Mouse (Mus musculus) erythroblast, adult 5-6 weeks (primary cell): ENCODE measurements around the gene Gadl1. TPM values are rescaled to one million over a fixed set of nuclear protein-coding genes. Genes with fewer than 3 reads are reported as not detected.

Experiments
- ATAC-seq: replicated peaks from 2 replicates; pipeline ENCODE4 v1.8.0; 2016; ENCODE audit warnings: moderate number of reproducible peaks, mild to moderate bottlenecking, moderate TSS enrichment, inconsistent platforms; ENCODE audit not compliant: poor library complexity, low FRiP score, severe bottlenecking
- total RNA-seq, 2 experiments: library from RNA; stranded (forward) in 1 of 2; stranded (reverse) in 1 of 2; fragments of 150-400 nt in 1 of 2; fragments of 200-764, 138-1000 nt in 1 of 2; gene quantifications; 2 replicates each; pipeline versions ENCODE4 v1.2.3 to v1.2.4; 2015 to 2017; ENCODE audit warnings: low replicate concordance in 2 of 2

Gadl1 gene
- total RNA-seq, 2 experiments from 2014 or later, result not detected

DNA sequence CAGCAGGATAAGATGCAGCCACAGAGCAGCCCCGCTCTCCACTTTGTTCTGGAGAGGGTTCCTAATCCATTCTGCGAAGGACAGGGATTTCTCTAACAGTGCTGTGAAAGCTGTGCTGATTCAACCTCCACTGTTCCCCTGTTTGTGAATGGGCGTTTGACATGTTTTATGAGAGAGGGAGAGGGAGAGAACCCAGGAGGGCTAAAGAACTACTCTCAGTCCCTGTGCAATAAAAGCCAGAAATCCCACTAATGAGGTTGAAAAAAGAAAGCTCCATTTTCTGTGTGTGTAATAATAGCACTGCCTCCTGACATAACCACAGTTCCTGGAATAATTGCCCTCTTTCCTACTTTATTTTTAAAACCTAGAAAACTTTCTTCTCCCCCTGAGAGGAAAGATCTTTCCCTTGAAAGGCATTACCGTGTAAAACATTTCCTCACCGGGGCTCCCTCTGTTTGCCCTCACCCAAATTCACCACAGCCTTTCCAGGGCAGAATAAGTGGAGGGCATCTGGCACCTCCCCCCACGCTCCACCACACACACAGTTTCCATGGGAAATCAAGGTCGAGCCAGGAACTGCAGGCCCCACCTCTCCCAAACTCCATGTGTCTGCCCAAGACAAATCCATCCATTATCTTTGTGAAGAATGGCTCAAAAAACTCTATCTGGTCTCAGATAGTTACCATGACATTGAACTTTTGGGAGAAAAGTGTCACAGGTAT is 24.1 kb downstream of the Gadl1 start:
- no peak for ATAC-seq

- ATAC-seq, result no peak
Observed at GRCm38 (mm10) chr9:115934288-115934687, 25.0 kb downstream of the Gadl1 start.

DNA sequence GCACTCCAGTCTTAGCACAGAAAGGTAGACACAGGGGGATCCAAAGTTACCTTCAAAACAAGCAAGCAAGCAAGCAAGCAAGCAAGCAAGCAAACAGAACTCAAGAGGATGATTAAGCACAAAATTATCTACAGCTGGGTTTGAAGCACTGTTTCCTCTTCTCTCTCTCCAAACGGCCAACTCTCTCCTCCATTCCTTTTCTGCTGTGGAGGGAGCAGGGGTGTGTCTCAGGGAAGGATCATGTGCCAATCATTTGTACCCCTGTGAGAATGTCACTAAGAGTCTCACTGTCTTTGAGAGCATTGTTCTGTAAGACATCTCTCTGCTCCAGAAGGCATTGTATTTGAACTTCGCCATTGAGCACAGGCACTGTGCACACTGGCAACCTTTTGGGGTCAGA is 27.1 kb downstream of the Gadl1 start:
- no peak for ATAC-seq

GRCm38 (mm10) chr9:115937915-115938314 is 28.7 kb downstream of the Gadl1 start:
- no peak for ATAC-seq

GRCm38 (mm10) chr9:115939420-115939819 is 30.2 kb downstream of the Gadl1 start:
- ATAC-seq, result no peak

- no peak for ATAC-seq
Observed at GRCm38 (mm10) chr9:115941171-115941570, 31.9 kb downstream of the Gadl1 start.

GRCm38 (mm10) chr9:115942486-115942885 is 33.2 kb downstream of the Gadl1 start:
- ATAC-seq, result no peak

GRCm38 (mm10) chr9:115942989-115943388 is 33.7 kb downstream of the Gadl1 start:
- ATAC-seq, result no peak

GRCm38 (mm10) chr9:115943577-115944320 is 34.5 kb downstream of the Gadl1 start:
- no peak for ATAC-seq

DNA sequence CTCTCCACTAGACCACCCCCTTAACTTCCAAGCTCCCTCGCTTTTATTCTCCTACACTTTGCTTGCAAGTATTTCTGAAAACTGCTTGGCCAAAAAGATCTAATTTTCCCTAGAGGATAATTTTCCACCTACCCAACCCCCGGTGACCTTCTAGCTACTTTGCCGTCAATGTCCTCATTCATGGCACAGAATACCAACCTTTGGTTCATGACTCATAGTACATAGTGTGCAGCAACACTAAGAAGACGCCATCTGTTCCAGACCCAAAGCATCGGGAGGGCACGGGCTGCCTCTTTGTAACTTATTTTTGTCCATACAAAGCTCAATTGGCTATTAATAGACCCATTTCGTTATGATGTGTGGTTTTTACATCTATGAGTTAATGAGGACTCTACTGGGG is 55.8 kb downstream of the Gadl1 start:
- ATAC-seq, result no peak

DNA sequence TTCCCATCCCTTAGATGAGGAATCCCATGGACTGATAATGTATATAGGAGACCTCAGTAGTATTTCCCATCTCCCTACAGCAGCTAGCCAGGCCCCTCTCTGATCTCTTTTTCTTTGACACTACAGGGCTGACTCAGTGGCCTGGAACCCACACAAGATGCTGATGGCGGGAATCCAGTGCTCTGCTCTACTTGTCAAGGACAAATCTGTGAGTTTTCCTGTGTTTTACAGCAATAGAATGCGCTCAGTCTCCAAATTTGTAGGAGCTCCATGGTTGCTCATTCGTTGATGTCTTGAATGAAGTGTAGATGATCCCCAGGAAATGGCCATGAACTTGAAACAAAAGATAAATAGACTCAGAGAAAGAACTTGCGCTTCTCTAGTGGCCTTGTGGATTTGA is 56.9 kb downstream of the Gadl1 start:
- ATAC-seq, result no peak

DNA sequence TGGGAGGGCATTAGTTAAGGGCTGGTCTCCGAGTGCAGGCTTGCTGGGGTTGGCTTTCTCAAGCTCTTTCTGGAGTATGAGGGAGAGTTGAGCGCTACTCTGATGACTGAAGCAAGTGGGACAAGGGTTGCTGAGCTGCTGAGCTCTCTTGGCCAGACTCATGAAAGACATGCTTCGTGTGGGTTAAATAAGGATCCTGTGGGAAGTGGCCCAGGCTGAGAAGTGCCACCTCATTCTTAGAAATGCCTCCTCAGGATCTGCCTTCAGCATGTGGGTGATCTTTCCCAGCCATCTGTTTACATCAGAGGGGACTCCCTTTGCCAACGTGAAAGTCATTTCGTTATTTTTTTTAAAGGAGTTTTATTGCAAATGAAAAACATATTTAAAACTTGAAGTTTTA is 57.5 kb downstream of the Gadl1 start:
- no peak for ATAC-seq

GRCm38 (mm10) chr9:115967638-115968037 is 58.4 kb downstream of the Gadl1 start:
- ATAC-seq, result no peak

DNA sequence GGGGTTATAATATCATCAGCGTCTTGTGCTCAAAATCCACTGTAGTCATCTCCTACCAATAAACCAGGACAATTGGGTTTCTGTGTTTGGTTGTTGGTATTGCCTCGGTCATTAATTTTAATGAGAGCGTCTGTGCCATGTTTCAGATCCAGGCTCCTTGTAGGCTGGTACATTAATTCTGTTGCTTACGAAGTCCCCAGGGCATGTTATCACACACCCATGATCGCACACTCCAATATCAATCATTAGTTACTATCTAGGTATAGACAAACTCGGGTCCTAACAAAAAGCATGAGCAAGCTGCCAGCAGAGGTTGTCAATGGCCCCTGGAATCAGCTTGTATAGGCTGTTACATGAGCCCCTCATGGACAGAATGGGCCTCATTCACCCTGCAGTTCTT is 67.6 kb downstream of the Gadl1 start:
- ATAC-seq, result no peak

DNA sequence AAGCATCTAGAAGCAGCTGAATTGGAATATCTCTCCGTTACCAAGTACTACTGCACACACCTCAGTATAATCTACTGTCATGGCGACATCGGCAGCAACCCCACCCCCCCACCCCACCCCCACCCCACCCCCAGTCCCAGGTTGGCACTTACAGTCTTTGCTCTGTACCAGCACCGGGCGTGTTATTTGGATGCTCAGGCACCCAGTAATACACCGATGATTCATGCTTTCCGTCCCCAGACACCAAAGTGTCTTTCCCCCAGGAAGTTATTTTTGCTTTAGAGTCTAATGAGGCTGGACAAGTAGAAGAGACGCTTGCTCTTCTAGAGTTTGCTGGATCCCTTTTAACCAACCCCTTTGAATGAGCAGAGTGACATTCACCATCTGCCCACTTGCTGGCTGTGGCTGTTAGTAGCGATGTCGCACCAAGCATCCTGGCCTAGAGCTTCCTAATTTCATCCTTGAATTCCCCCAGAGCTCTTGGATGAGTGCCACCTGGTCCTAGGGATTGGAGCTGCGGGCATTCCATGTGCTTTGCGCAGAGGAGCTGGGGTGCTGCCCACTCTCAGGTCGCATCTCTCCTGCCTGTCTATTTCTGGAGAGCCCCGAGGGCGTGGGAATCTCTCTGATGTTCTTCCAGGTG is 68.5 kb downstream of the Gadl1 start:
- no peak for ATAC-seq

- ATAC-seq, result no peak
Observed at GRCm38 (mm10) chr9:115978478-115978877, 69.2 kb downstream of the Gadl1 start.

DNA sequence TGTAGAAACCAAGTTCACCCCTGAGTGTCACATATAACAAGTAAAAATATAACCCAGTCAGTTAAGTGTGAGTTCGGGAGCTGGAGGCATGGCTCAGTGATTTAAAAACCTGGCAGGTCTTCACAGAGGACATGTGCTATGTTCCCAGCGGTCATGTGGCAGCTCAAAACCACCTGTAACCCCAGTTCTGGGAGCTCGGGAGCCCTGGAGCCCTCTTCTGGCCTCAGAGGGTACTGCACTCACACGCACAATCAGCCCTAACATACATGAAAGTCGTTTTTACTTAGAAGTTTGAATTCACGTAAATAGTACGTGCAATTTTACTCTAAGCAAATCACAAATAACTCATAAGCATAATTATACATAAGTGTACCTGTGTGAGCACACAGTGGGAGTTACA is 81.4 kb downstream of the Gadl1 start:
- no peak for ATAC-seq

DNA sequence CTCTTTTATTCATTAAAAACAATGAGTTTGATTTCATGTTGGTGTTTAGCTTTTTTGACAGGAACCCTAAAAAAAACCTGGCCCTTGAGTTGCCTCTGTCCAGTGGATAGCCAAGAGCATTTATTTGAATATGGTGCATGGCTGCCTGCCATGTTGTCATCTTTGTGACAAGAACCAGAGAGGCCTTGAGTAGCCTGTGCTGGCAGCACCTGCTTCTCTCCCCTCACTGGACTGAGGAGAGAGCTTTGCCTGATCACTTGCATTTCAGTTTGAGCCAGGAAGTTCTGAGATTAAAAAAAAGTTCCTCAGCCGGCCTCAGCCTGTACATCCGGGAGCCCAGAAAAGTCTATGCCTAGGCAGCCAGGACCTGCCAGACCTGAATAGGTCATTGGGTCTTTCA is 85.5 kb downstream of the Gadl1 start:
- no peak for ATAC-seq

- ATAC-seq, result no peak
Observed at GRCm38 (mm10) chr9:115995856-115996560, 86.8 kb downstream of the Gadl1 start.

DNA sequence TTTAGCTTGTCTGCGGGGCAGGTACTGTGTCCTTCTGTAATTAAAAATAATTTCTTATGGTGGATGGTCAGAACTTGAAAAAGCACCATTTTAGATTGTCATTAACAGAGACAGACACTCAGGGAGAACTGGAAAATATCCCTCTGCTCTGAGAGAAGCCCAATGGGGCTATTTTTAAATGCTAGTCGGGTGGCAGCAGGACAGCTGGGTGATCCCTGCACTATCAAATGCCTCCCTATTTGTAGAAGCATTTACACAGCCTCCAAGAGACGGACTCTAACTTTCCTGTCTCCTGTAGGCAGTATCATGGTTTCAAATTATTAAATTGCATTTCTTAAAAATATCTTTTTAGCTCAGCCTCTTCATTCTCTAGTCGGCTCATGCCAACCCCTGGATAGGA is 89.1 kb downstream of the Gadl1 start:
- ATAC-seq, result no peak
